ENCODE assay signal across 14 mouse cellular contexts in the genomic region with DNA sequence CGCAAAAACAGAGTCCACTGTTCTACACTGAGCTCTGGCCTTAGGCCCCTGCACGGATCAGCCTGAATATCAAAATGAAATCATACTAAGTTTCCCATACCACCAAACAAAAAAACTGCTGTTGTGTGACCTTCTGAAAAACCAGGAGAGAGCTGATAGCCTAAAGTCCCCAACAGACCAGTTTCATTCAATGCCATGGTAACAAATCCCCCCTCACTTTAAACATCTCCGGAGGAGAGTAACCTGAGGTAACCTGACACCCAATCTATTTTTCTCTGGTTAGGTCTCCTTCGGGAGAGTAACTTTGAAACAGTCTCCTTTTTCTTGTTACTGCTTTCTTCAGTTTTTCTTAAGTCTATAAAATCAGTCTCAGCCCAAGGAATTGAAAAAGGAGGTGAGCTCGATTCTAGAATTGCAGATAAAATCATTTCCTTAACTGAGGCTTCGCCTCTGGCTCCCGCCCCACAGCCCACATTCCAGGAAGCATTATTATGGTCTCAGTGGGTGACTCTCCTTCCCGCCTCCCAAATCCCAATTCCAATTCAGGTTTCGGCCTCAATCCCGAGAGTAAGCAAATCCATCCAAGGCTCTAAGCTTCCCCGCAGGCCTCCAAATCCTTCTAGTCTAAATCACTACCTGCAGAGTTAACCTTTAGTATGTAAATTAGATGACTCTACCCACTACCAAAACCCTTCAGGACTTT. TPM values are rescaled to one million over a fixed set of nuclear protein-coding genes. Genes with fewer than 3 reads are reported as not detected.
DNase-seq lines count a peak whose midpoint lies in the region; ATAC-seq and TF ChIP-seq lines count a peak whose summit lies in the region.
"Had no signal": no experiment of that assay in that cellular context is flagged by ENCODE, and none has a peak within 500 bp of the region (broad histone marks: within the 10 kb centered on the region; RNA-seq: fewer than 3 reads in every experiment).

No protein-coding gene starts in this region.

- peaks cover 84% of the 10 kb centered on the region for H3K4me1 ChIP-seq in forebrain, embryonic 10.5 days
- 0 out of 2 replicates have a peak, but pooled peaks cover 3% of the 10 kb centered on the region for H3K4me1 ChIP-seq in forebrain, postnatal 0 days (ENCODE audit: insufficient read depth)
- peaks cover 74% of the 10 kb centered on the region for H3K4me1 ChIP-seq in midbrain, embryonic 12.5 days
- H3K4me1 ChIP-seq in midbrain, postnatal 0 days (ENCODE audit: insufficient read depth, low read length), result no peaks in the 10 kb centered on the region; the same call in 1 of the 2 replicates
- no peaks in the 10 kb centered on the region; the same call in 1 of the 2 replicates for H3K4me1 ChIP-seq in embryonic facial prominence, embryonic 11.5 days (ENCODE audit: control insufficient read depth, insufficient read depth, low read length)
- peaks cover 35% of the 10 kb centered on the region for H3K4me1 ChIP-seq in midbrain, embryonic 14.5 days (ENCODE audit: control insufficient read depth, insufficient read depth, low read length)
- H3K4me1 ChIP-seq: liver, embryonic 13.5 days had no signal

- WGBS in forebrain, embryonic 10.5 days, result 4% methylated on average over 11 of the region's 11 CpGs
- WGBS in forebrain, postnatal 0 days, result 35% methylated on average over 11 of the region's 11 CpGs
- WGBS in midbrain, embryonic 12.5 days, result 6% methylated on average over 11 of the region's 11 CpGs
- 34% methylated on average over 11 of the region's 11 CpGs for WGBS in midbrain, postnatal 0 days
- WGBS in embryonic facial prominence, embryonic 11.5 days, result 8% methylated on average over 11 of the region's 11 CpGs
- 10% methylated on average over 11 of the region's 11 CpGs for WGBS in midbrain, embryonic 14.5 days

- H3K27ac ChIP-seq in forebrain, embryonic 10.5 days, result peak overlapping the region; percentile 83
- H3K27ac ChIP-seq in forebrain, postnatal 0 days (ENCODE audit: low read depth, low read length), result no peak overlapping the region
- H3K27ac ChIP-seq in midbrain, embryonic 12.5 days (replicated peaks), result peak overlapping the region; percentile 43
- no peak overlapping the region for H3K27ac ChIP-seq in midbrain, postnatal 0 days (ENCODE audit: low read depth, low read length)
- H3K27ac ChIP-seq in embryonic facial prominence, embryonic 11.5 days (replicated peaks; ENCODE audit: low read depth, low read length), result no peak overlapping the region
- H3K27ac ChIP-seq in midbrain, embryonic 14.5 days (replicated peaks; ENCODE audit: low read depth, low read length), result no peak overlapping the region
- H3K27ac ChIP-seq: liver, embryonic 13.5 days had no signal

- H3K4me3 ChIP-seq in forebrain, embryonic 10.5 days, result peak overlapping the region; percentile 20; the same call in 1 of the 2 replicates
- no peak overlapping the region for H3K4me3 ChIP-seq in forebrain, postnatal 0 days (ENCODE audit: low read depth, low read length)
- no peak overlapping the region for H3K4me3 ChIP-seq in midbrain, embryonic 12.5 days
- H3K4me3 ChIP-seq in midbrain, postnatal 0 days (ENCODE audit: low read depth, low read length), result no peak overlapping the region
- no peak overlapping the region for H3K4me3 ChIP-seq in embryonic facial prominence, embryonic 11.5 days (ENCODE audit: low read depth, low read length)
- H3K4me3 ChIP-seq in midbrain, embryonic 14.5 days (replicated peaks; ENCODE audit: low read depth, low read length), result no peak overlapping the region
- H3K4me3 ChIP-seq: liver, embryonic 13.5 days had no signal

- H3K4me2 ChIP-seq in forebrain, postnatal 0 days (ENCODE audit: low read depth), result no peak overlapping the region
- no peak overlapping the region for H3K4me2 ChIP-seq in midbrain, embryonic 12.5 days (replicated peaks)
- no peak overlapping the region for H3K4me2 ChIP-seq in midbrain, postnatal 0 days (ENCODE audit: low read depth, low read length, poor library complexity, severe bottlenecking)
- no peak overlapping the region for H3K4me2 ChIP-seq in embryonic facial prominence, embryonic 11.5 days (ENCODE audit: low read depth, low read length)
- no peak overlapping the region for H3K4me2 ChIP-seq in midbrain, embryonic 14.5 days (ENCODE audit: low read length)
- H3K4me2 ChIP-seq: liver, embryonic 13.5 days had no signal

- peaks cover 41% of the 10 kb centered on the region for H3K36me3 ChIP-seq in forebrain, embryonic 10.5 days (replicated peaks)
- H3K36me3 ChIP-seq in forebrain, postnatal 0 days (ENCODE audit: insufficient read depth), result 0 out of 2 replicates have a peak, but pooled peaks cover 9% of the 10 kb centered on the region
- H3K36me3 ChIP-seq in midbrain, embryonic 12.5 days, result peaks cover 38% of the 10 kb centered on the region
- H3K36me3 ChIP-seq in midbrain, postnatal 0 days (ENCODE audit: insufficient read depth, low read length), result peaks cover 11% of the 10 kb centered on the region; the same call in 1 of the 2 replicates
- H3K36me3 ChIP-seq in embryonic facial prominence, embryonic 11.5 days (replicated peaks; ENCODE audit: control insufficient read depth, insufficient read depth, low read depth, low read length), result no peaks in the 10 kb centered on the region
- peaks cover 20% of the 10 kb centered on the region for H3K36me3 ChIP-seq in midbrain, embryonic 14.5 days (ENCODE audit: control insufficient read depth, insufficient read depth, low read length)
- H3K36me3 ChIP-seq: liver, embryonic 13.5 days had no signal

- H3K9ac ChIP-seq in forebrain, postnatal 0 days, result no peak overlapping the region
- H3K9ac ChIP-seq in midbrain, embryonic 12.5 days (replicated peaks), result no peak overlapping the region
- H3K9ac ChIP-seq in midbrain, postnatal 0 days (replicated peaks; ENCODE audit: low read length, poor library complexity, severe bottlenecking), result no peak overlapping the region
- no peak overlapping the region for H3K9ac ChIP-seq in embryonic facial prominence, embryonic 11.5 days (replicated peaks; ENCODE audit: low read length)
- no peak overlapping the region for H3K9ac ChIP-seq in midbrain, embryonic 14.5 days (replicated peaks; ENCODE audit: low read length)
- H3K9ac ChIP-seq: liver, embryonic 13.5 days had no signal

- DNase-seq in forebrain, embryonic 10.5 days (ENCODE audit: extremely low spot score, low spot score), result peak; percentile 59
- DNase-seq in forebrain, postnatal 0 days, result no peak
- no peak for DNase-seq in midbrain, postnatal 0 days (ENCODE audit: low spot score)
- DNase-seq in embryonic facial prominence, embryonic 11.5 days (ENCODE audit: low spot score), result peak; percentile 66
- DNase-seq in midbrain, embryonic 14.5 days, result peak; percentile 50
- no peak for DNase-seq in layer of hippocampus, postnatal 10 days (ENCODE audit: low spot score in 2 of 2)
- DNase-seq: adrenal gland, adult 2 months; heart, postnatal 4 days; kidney, adult 18-20 months; liver, embryonic 13.5 days; lung, postnatal 10 days; thymus, postnatal 36 days had no signal

- no peaks in the 10 kb centered on the region for H3K9me3 ChIP-seq in forebrain, embryonic 10.5 days
- no peaks in the 10 kb centered on the region for H3K9me3 ChIP-seq in forebrain, postnatal 0 days (ENCODE audit: low read length)
- no peaks in the 10 kb centered on the region for H3K9me3 ChIP-seq in midbrain, embryonic 12.5 days
- no peaks in the 10 kb centered on the region for H3K9me3 ChIP-seq in midbrain, postnatal 0 days (ENCODE audit: low read length)
- no peaks in the 10 kb centered on the region for H3K9me3 ChIP-seq in embryonic facial prominence, embryonic 11.5 days (replicated peaks; ENCODE audit: control insufficient read depth, low read length)
- H3K9me3 ChIP-seq in midbrain, embryonic 14.5 days (ENCODE audit: control insufficient read depth, low read length), result no peaks in the 10 kb centered on the region
- H3K9me3 ChIP-seq: liver, embryonic 13.5 days had no signal

- no peak for ATAC-seq in forebrain, postnatal 0 days
- no peak for ATAC-seq in midbrain, embryonic 12.5 days (ENCODE audit: low FRiP score, low read depth)
- ATAC-seq in midbrain, postnatal 0 days (ENCODE audit: low FRiP score), result no peak
- ATAC-seq in embryonic facial prominence, embryonic 11.5 days (replicated peaks; ENCODE audit: insufficient number of reproducible peaks, low FRiP score, low TSS enrichment, low read depth), result no peak
- no peak for ATAC-seq in midbrain, embryonic 14.5 days (ENCODE audit: low FRiP score, low TSS enrichment)
- no peak for ATAC-seq in megakaryocyte, adult 5-6 weeks (ENCODE audit: poor library complexity, severe bottlenecking)

- H3K27me3 ChIP-seq in forebrain, embryonic 10.5 days (ENCODE audit: poor library complexity, severe bottlenecking), result no peaks in the 10 kb centered on the region
- no peaks in the 10 kb centered on the region for H3K27me3 ChIP-seq in forebrain, postnatal 0 days (ENCODE audit: insufficient read depth, low read length)
- H3K27me3 ChIP-seq in midbrain, embryonic 12.5 days, result no peaks in the 10 kb centered on the region
- H3K27me3 ChIP-seq in midbrain, postnatal 0 days (ENCODE audit: insufficient read depth, low read length), result no peaks in the 10 kb centered on the region
- no peaks in the 10 kb centered on the region for H3K27me3 ChIP-seq in embryonic facial prominence, embryonic 11.5 days (ENCODE audit: control insufficient read depth, insufficient read depth, low read length)
- no peaks in the 10 kb centered on the region for H3K27me3 ChIP-seq in midbrain, embryonic 14.5 days (ENCODE audit: control insufficient read depth, insufficient read depth, low read length)

- no peak for TF ChIP-seq CTCF in forebrain, postnatal 0 days (IDR thresholded peaks at IDR 0.05; ENCODE audit: low read depth)
- no peak for TF ChIP-seq CTCF in midbrain, postnatal 0 days (IDR thresholded peaks at IDR 0.05)

RNA-seq across cellular contexts. Expression of gene Mtcl1, which starts 10.3 kb away (rescaled TPM):
- 25.5 and 28.4 TPM in 2 replicates for polyA plus RNA-seq in forebrain, embryonic 10.5 days (2016; fragmentation: Nextera tagmentation; extraction: Ambion mirVana)
- 21.4 and 25.7 TPM in 2 replicates for total RNA-seq in forebrain, postnatal 0 days (2014; rRNA removed)
- 6.7 and 8.5 TPM in 2 replicates for polyA plus RNA-seq in forebrain, postnatal 0 days (2015; fragmentation: Nextera tagmentation; extraction: Ambion mirVana)
- 72.5 and 91.2 TPM in 2 replicates for polyA plus RNA-seq in midbrain, embryonic 12.5 days (2016; fragmentation: Nextera tagmentation; extraction: Ambion mirVana)
- 15.7 and 25.2 TPM in 2 replicates for total RNA-seq in midbrain, postnatal 0 days (2014; rRNA removed)
- 9.5 and 10.8 TPM in 2 replicates for polyA plus RNA-seq in midbrain, postnatal 0 days (2015; fragmentation: Nextera tagmentation; extraction: Ambion mirVana)
- polyA plus RNA-seq in embryonic facial prominence, embryonic 11.5 days (2014; fragmentation: Nextera tagmentation; extraction: Ambion mirVana), result 6.0 and 8.9 TPM in 2 replicates
- 26.7 and 36.0 TPM in 2 replicates for polyA plus RNA-seq in midbrain, embryonic 14.5 days (2014; fragmentation: Nextera tagmentation; extraction: Ambion mirVana)
- total RNA-seq in megakaryocyte, adult 5-6 weeks (2015), result not detected in 2 replicates
- 0.73 TPM in 1 of 2 replicates, not detected in the other for total RNA-seq in megakaryocyte, adult 5-6 weeks (2017)
- 10 to 100 TPM; 30.0 to 41.4 TPM for total RNA-seq in layer of hippocampus, postnatal 10 days (2021)

Comparison
In these comparisons a context has a peak if more than half of its experiments do, and no peak if none do; other contexts are left out.
1. DNase-seq: peak in forebrain, embryonic 10.5 days (single experiment), embryonic facial prominence, embryonic 11.5 days (single experiment) and midbrain, embryonic 14.5 days (single experiment); none in forebrain, postnatal 0 days (single experiment), midbrain, postnatal 0 days (single experiment) and layer of hippocampus, postnatal 10 days (0 of 2).
2. H3K27ac ChIP-seq: peak in forebrain, embryonic 10.5 days (single experiment) and midbrain, embryonic 12.5 days (single experiment); none in forebrain, postnatal 0 days (single experiment), midbrain, postnatal 0 days (single experiment), embryonic facial prominence, embryonic 11.5 days (single experiment) and midbrain, embryonic 14.5 days (single experiment).